Mouse (Mus musculus) neural tube, embryonic 15.5 days (tissue): ENCODE measurements around the gene Olfr60. TPM values are rescaled to one million over a fixed set of nuclear protein-coding genes. Genes with fewer than 3 reads are reported as not detected.

ENCODE experiments used
- ATAC-seq: fragments of 200-750 bp; cut with Nextera tagmentation; 2 replicates; pipeline ENCODE4 v1.8.0; 2017; ENCODE audit warnings: mild to moderate bottlenecking, moderate TSS enrichment, moderate library complexity; ENCODE audit not compliant: low FRiP score
- H3K27ac ChIP-seq: fragments of 300-500 bp; sonication (generic); replicated peaks from 2 replicates; pipeline ENCODE4 v1.5.1; 2015; ENCODE audit warnings: mild to moderate bottlenecking, inconsistent platforms
- H3K27me3 ChIP-seq: fragments of 300-500 bp; sonication (generic); replicated peaks from 2 replicates; pipeline ENCODE4 v1.6.1; 2015; ENCODE audit warnings: inconsistent platforms
- H3K36me3 ChIP-seq: fragments of 300-500 bp; sonication (generic); 2 replicates; pipeline ENCODE4 v1.6.1; 2015; ENCODE audit warnings: inconsistent platforms
- H3K4me1 ChIP-seq: fragments of 300-500 bp; sonication (generic); 2 replicates; pipeline ENCODE4 v1.6.1; 2015; ENCODE audit warnings: inconsistent platforms
- H3K4me2 ChIP-seq: fragments of 300-500 bp; sonication (generic); 2 replicates; pipeline ENCODE4 v1.6.1; 2015; ENCODE audit warnings: inconsistent platforms, mild to moderate bottlenecking, moderate library complexity
- H3K4me3 ChIP-seq: fragments of 300-500 bp; sonication (generic); replicated peaks from 2 replicates; pipeline ENCODE4 v1.5.1; 2015; ENCODE audit warnings: mild to moderate bottlenecking, inconsistent platforms
- H3K9ac ChIP-seq: fragments of 300-500 bp; sonication (generic); replicated peaks from 2 replicates; pipeline ENCODE4 v1.6.1; 2015; ENCODE audit warnings: mild to moderate bottlenecking, inconsistent platforms
- H3K9me3 ChIP-seq: fragments of 300-500 bp; sonication (generic); replicated peaks from 2 replicates; pipeline ENCODE4 v1.6.1; 2016; ENCODE audit warnings: inconsistent platforms
- WGBS: fragments of 180-500 bp; shearing (Covaris S2); methylation state at CpG from one replicate; pipeline ENCODE4 v1.1.7; 2015; ENCODE audit warnings: mixed read lengths; 5-methylcytosine and 5-hydroxymethylcytosine counted together
- polyA plus RNA-seq: library from polyadenylated mRNA; unstranded; fragments of >200 nt; fragmentation: Nextera tagmentation; extraction: Ambion mirVana; gene quantifications from 2 replicates; pipeline ENCODE4 v1.2.1, GENCODE M21; 2015

The Olfr60 gene
- polyA plus RNA-seq, result not detected in 2 replicates

- WGBS, result 74% methylated on average over 3 of the region's 3 CpGs
These were observed at the start of gene Olfr60 for GRCm38 (mm10) chr7:140361571-140361970. TSS of gene Olfr60 (minus strand) at chr7:140361671.

GRCm38 (mm10) chr7:140402818-140403217 lies 41.3 kb upstream of the Olfr60 start, which contains the start of gene Olfr531:
TSS of gene Olfr531 (minus strand) at chr7:140402918.
- H3K9me3 ChIP-seq, result no peaks in the 10 kb centered on the region
- H3K4me3 ChIP-seq, result no peak within 1 kb of the TSS
- ATAC-seq, result no peak
- no peaks in the 10 kb centered on the region for H3K36me3 ChIP-seq
- 100% methylated on average over 1 of the region's 1 CpGs for WGBS
- no peak within 1 kb of the TSS for H3K4me2 ChIP-seq
- H3K4me1 ChIP-seq, result no peaks in the 10 kb centered on the region
- H3K9ac ChIP-seq, result no peak within 1 kb of the TSS
- no peak within 1 kb of the TSS for H3K27ac ChIP-seq
- no peaks in the 10 kb centered on the region for H3K27me3 ChIP-seq

More at GRCm38 (mm10) chr7:140361571-140361970, at the start of gene Olfr60:
- no peak within 1 kb of the TSS for H3K4me2 ChIP-seq
- no peak within 1 kb of the TSS for H3K4me3 ChIP-seq
- no peak for ATAC-seq
- H3K9me3 ChIP-seq, result no peaks in the 10 kb centered on the region
- H3K4me1 ChIP-seq, result no peaks in the 10 kb centered on the region
- no peak within 1 kb of the TSS for H3K9ac ChIP-seq
- H3K27me3 ChIP-seq, result no peaks in the 10 kb centered on the region
- H3K36me3 ChIP-seq, result no peaks in the 10 kb centered on the region
- H3K27ac ChIP-seq, result no peak within 1 kb of the TSS

GRCm38 (mm10) chr7:140376911-140377310 lies 15.4 kb upstream of the Olfr60 start:
- no peak overlapping the region for H3K27ac ChIP-seq
- H3K36me3 ChIP-seq, result no peaks in the 10 kb centered on the region
- 93% methylated on average over 2 of the region's 2 CpGs for WGBS
- H3K4me1 ChIP-seq, result no peaks in the 10 kb centered on the region
- H3K27me3 ChIP-seq, result no peaks in the 10 kb centered on the region
- H3K4me3 ChIP-seq, result no peak overlapping the region
- no peak for ATAC-seq
- no peaks in the 10 kb centered on the region for H3K9me3 ChIP-seq
- no peak overlapping the region for H3K9ac ChIP-seq
- no peak overlapping the region for H3K4me2 ChIP-seq

GRCm38 (mm10) chr7:140376231-140376630 lies 14.8 kb upstream of the Olfr60 start, which contains the start of gene Olfr530:
TSS of gene Olfr530 (minus strand) at chr7:140376331.
- H3K9me3 ChIP-seq, result no peaks in the 10 kb centered on the region
- no peak within 1 kb of the TSS for H3K9ac ChIP-seq
- no peaks in the 10 kb centered on the region for H3K36me3 ChIP-seq
- no peak for ATAC-seq
- no peak within 1 kb of the TSS for H3K27ac ChIP-seq
- no peak within 1 kb of the TSS for H3K4me3 ChIP-seq
- H3K4me1 ChIP-seq, result no peaks in the 10 kb centered on the region
- H3K4me2 ChIP-seq, result no peak within 1 kb of the TSS
- 46% methylated on average over 1 of the region's 1 CpGs for WGBS
- no peaks in the 10 kb centered on the region for H3K27me3 ChIP-seq

GRCm38 (mm10) chr7:140374300-140374699 lies 12.8 kb upstream of the Olfr60 start:
- no peak overlapping the region for H3K4me2 ChIP-seq
- ATAC-seq, result no peak
- no peak overlapping the region for H3K9ac ChIP-seq
- no peaks in the 10 kb centered on the region for H3K27me3 ChIP-seq
- WGBS, result 70% methylated on average over 4 of the region's 4 CpGs
- H3K36me3 ChIP-seq, result no peaks in the 10 kb centered on the region
- H3K9me3 ChIP-seq, result no peaks in the 10 kb centered on the region
- no peaks in the 10 kb centered on the region for H3K4me1 ChIP-seq
- no peak overlapping the region for H3K4me3 ChIP-seq
- no peak overlapping the region for H3K27ac ChIP-seq

- no peak within 1 kb of the TSS for H3K4me3 ChIP-seq
- H3K9me3 ChIP-seq, result no peaks in the 10 kb centered on the region
- 79% methylated on average over 2 of the region's 2 CpGs for WGBS
- ATAC-seq, result no peak
- H3K27me3 ChIP-seq, result no peaks in the 10 kb centered on the region
- H3K36me3 ChIP-seq, result no peaks in the 10 kb centered on the region
- no peak within 1 kb of the TSS for H3K4me2 ChIP-seq
- H3K4me1 ChIP-seq, result no peaks in the 10 kb centered on the region
- H3K9ac ChIP-seq, result no peak within 1 kb of the TSS
- no peak within 1 kb of the TSS for H3K27ac ChIP-seq
These were observed 27.8 kb downstream of the Olfr60 start, which contains the start of gene Olfr527 for GRCm38 (mm10) chr7:140333717-140334116. TSS of gene Olfr527 (plus strand) at chr7:140334017.

GRCm38 (mm10) chr7:140329766-140330304 lies 31.6 kb downstream of the Olfr60 start:
- Histone ChIP-seq H3K4me2 (no peak overlapping the region), H3K9ac (no peak overlapping the region)
- WGBS, result 78% methylated on average over 1 of the region's 1 CpGs

GRCm38 (mm10) chr7:140321135-140321534 lies 40.3 kb downstream of the Olfr60 start:
- ATAC-seq, result no peak
- H3K9me3 ChIP-seq, result no peaks in the 10 kb centered on the region
- H3K4me3 ChIP-seq, result no peak overlapping the region
- no peaks in the 10 kb centered on the region for H3K4me1 ChIP-seq
- no peak overlapping the region for H3K4me2 ChIP-seq
- no peak overlapping the region for H3K9ac ChIP-seq
- no peaks in the 10 kb centered on the region for H3K36me3 ChIP-seq
- H3K27me3 ChIP-seq, result no peaks in the 10 kb centered on the region
- no peak overlapping the region for H3K27ac ChIP-seq

More at GRCm38 (mm10) chr7:140329766-140330304, 31.6 kb downstream of the Olfr60 start:
- Histone ChIP-seq H3K9me3 (no peaks in the 10 kb centered on the region), H3K4me1 (no peaks in the 10 kb centered on the region), H3K27ac (no peak overlapping the region), H3K36me3 (no peaks in the 10 kb centered on the region), H3K4me3 (no peak overlapping the region), H3K27me3 (no peaks in the 10 kb centered on the region)
- ATAC-seq, result no peak

GRCm38 (mm10) chr7:140320558-140320957 lies 40.9 kb downstream of the Olfr60 start, which contains the start of gene Olfr525:
TSS of gene Olfr525 (plus strand) at chr7:140320858.
- H3K9me3 ChIP-seq, result no peaks in the 10 kb centered on the region
- 57% methylated on average over 1 of the region's 1 CpGs for WGBS
- no peak within 1 kb of the TSS for H3K27ac ChIP-seq
- H3K4me2 ChIP-seq, result no peak within 1 kb of the TSS
- H3K9ac ChIP-seq, result no peak within 1 kb of the TSS
- no peaks in the 10 kb centered on the region for H3K27me3 ChIP-seq
- H3K4me1 ChIP-seq, result no peaks in the 10 kb centered on the region
- ATAC-seq, result no peak
- H3K36me3 ChIP-seq, result no peaks in the 10 kb centered on the region
- no peak within 1 kb of the TSS for H3K4me3 ChIP-seq

- 84% methylated on average over 3 of the region's 3 CpGs for WGBS
- no peak overlapping the region for H3K4me2 ChIP-seq
These were observed 41.5 kb downstream of the Olfr60 start for GRCm38 (mm10) chr7:140319861-140320385.

GRCm38 (mm10) chr7:140299416-140299815 lies 62.1 kb downstream of the Olfr60 start:
- Histone ChIP-seq H3K27me3 (no peaks in the 10 kb centered on the region), H3K4me2 (no peak overlapping the region), H3K9ac (no peak overlapping the region), H3K36me3 (no peaks in the 10 kb centered on the region), H3K4me3 (no peak overlapping the region), H3K27ac (no peak overlapping the region), H3K4me1 (no peaks in the 10 kb centered on the region), H3K9me3 (no peaks in the 10 kb centered on the region)
- ATAC-seq, result no peak
- 90% methylated on average over 3 of the region's 3 CpGs for WGBS

More at GRCm38 (mm10) chr7:140319861-140320385, 41.5 kb downstream of the Olfr60 start:
- Histone ChIP-seq H3K36me3 (no peaks in the 10 kb centered on the region), H3K4me1 (no peaks in the 10 kb centered on the region), H3K9me3 (no peaks in the 10 kb centered on the region), H3K9ac (no peak overlapping the region), H3K27me3 (no peaks in the 10 kb centered on the region), H3K4me3 (no peak overlapping the region), H3K27ac (no peak overlapping the region)
- ATAC-seq, result no peak

- no peak overlapping the region for H3K27ac ChIP-seq
- no peaks in the 10 kb centered on the region for H3K9me3 ChIP-seq
- H3K4me2 ChIP-seq, result no peak overlapping the region
- H3K4me3 ChIP-seq, result no peak overlapping the region
- H3K27me3 ChIP-seq, result no peaks in the 10 kb centered on the region
- no peaks in the 10 kb centered on the region for H3K36me3 ChIP-seq
- ATAC-seq, result no peak
- H3K4me1 ChIP-seq, result no peaks in the 10 kb centered on the region
- no peak overlapping the region for H3K9ac ChIP-seq
- 81% methylated on average over 6 of the region's 6 CpGs for WGBS
These were observed 64.6 kb downstream of the Olfr60 start for GRCm38 (mm10) chr7:140296876-140297275.
